Mouse (Mus musculus): Measurements from ENCODE around the gene 3425401B19Rik. TPM values are rescaled to one million over a fixed set of nuclear protein-coding genes. Genes with fewer than 3 reads are reported as not detected.

Gene 3425401B19Rik
- polyA plus RNA-seq (2014; fragmentation: Nextera tagmentation; extraction: Ambion mirVana): 0.18 and 0.22 TPM in 2 replicates

DNA sequence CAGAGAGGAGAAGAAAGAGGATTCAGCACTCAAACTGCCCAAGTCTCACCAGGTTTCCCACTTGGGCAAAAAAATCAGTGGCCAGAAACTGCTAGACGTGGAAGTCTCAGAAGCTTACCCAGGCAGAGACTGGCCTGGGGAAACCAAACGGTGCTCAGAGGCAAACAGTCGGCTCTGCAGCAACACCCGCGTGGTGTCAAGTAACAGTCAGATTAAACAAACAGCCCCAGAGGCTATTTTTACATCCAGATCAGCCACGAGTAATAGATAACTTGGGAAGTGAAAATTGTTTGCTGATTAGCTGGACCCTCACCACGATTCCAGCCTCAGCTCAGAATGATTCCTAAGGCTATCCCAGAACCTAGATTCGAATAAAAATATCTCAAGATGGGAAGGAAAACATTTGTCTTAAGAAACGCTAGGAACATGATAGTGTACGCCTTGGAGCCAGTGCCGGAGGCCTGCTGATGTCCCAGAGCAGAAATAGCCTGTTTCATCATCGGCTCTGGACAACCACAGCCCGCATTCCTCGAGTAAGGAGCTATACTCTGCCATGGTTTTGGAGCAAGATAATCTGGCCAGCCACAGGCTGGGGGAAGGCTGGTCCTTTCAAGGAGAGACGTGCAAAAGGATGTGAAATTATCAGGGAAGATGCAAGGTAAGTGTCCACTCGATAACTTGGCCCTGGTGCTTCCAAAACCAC lies at the start of gene 3425401B19Rik:
Gene 3425401B19Rik, minus strand, starts transcription at position 170 of the 703 bp plus-strand sequence.
- DNase-seq: peak; percentile 43
- WGBS: 23% methylated on average over 16 of the region's 16 CpGs
- no peak within 1 kb of the TSS for H3K9ac ChIP-seq
- 0 out of 2 replicates have a peak, but pooled peaks have one; percentile 45 for ATAC-seq (ENCODE audit: insufficient read depth)
- H3K4me2 ChIP-seq: peak within 1 kb of the TSS; percentile 31; the same call in 1 of the 2 replicates
- TF ChIP-seq CTCF (IDR thresholded peaks at IDR 0.05; ENCODE audit: low read depth): no peak
- H3K4me1 ChIP-seq (ENCODE audit: insufficient read depth): peaks cover 16% of the 10 kb centered on the region; the same call in 1 of the 2 replicates
- no peak within 1 kb of the TSS for H3K27ac ChIP-seq (ENCODE audit: low read depth)
- H3K9me3 ChIP-seq (ENCODE audit: low read depth, low read length): no peaks in the 10 kb centered on the region
- no peaks in the 10 kb centered on the region for H3K36me3 ChIP-seq (ENCODE audit: insufficient read depth)
- H3K27me3 ChIP-seq (ENCODE audit: insufficient read depth, low read length): no peaks in the 10 kb centered on the region
- H3K4me3 ChIP-seq (ENCODE audit: low read depth, low read length): peak within 1 kb of the TSS; percentile 9; the same call in 1 of the 2 replicates

DNA sequence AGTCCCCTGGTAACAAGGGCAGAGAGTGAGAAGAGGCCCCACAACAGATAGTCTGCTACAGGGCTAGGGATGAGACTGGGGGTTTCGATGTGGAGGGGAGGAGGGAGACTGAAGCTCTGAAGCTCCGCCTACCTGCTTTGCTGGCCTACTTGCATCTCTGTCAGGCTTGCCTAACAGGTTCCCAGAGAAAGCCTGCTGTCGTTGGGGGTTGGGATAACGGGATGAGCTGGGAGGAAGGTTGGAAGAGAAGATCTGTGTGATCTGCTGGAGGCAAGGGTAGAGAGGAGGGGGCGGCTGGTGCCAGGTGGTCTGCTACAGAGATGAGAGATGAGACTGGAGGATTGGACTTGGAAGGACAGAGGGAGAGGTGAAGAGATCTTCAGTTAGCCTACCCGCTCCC lies 47.9 kb upstream of the 3425401B19Rik start:
- Histone ChIP-seq H3K27me3 (ENCODE audit: insufficient read depth, low read length) (no peaks in the 10 kb centered on the region), H3K36me3 (ENCODE audit: insufficient read depth) (no peaks in the 10 kb centered on the region), H3K4me3 (ENCODE audit: low read depth, low read length) (no peak overlapping the region), H3K27ac (ENCODE audit: low read depth) (no peak overlapping the region), H3K4me1 (ENCODE audit: insufficient read depth) (no peaks in the 10 kb centered on the region), H3K9ac (no peak overlapping the region), H3K9me3 (ENCODE audit: low read depth, low read length) (no peaks in the 10 kb centered on the region), H3K4me2 (no peak overlapping the region)
- WGBS: 34% methylated on average over 6 of the region's 6 CpGs
- ATAC-seq (ENCODE audit: insufficient read depth): no peak
- no peak for DNase-seq
- TF ChIP-seq CTCF (IDR thresholded peaks at IDR 0.05; ENCODE audit: low read depth): no peak

DNA sequence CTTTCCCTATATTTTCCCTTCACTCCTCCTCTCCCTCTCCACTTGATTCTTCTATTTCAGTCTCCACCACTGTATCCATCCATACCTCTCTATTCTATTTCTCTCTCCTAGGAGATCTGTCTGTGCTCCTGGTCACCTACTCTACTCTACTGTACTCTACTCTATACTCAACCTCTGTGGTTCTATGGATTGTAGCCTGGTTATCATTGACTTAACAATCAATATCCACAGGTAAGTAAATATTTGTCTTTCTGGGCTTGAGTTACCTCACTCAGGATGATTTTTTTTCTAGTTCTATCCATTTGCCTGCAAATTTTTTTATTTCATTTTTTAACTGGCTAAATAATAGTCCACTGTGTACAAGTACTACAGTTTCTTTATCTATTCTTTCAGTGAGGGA lies 41.8 kb upstream of the 3425401B19Rik start:
- ATAC-seq (ENCODE audit: insufficient read depth) (no peak), DNase-seq (no peak)
- Histone ChIP-seq H3K9ac (no peak overlapping the region), H3K4me2 (no peak overlapping the region), H3K9me3 (ENCODE audit: low read depth, low read length) (no peaks in the 10 kb centered on the region), H3K36me3 (ENCODE audit: insufficient read depth) (no peaks in the 10 kb centered on the region), H3K4me1 (ENCODE audit: insufficient read depth) (no peaks in the 10 kb centered on the region), H3K27me3 (ENCODE audit: insufficient read depth, low read length) (no peaks in the 10 kb centered on the region), H3K27ac (ENCODE audit: low read depth) (no peak overlapping the region), H3K4me3 (ENCODE audit: low read depth, low read length) (no peak overlapping the region)
- no peak for TF ChIP-seq CTCF (IDR thresholded peaks at IDR 0.05; ENCODE audit: low read depth)

DNA sequence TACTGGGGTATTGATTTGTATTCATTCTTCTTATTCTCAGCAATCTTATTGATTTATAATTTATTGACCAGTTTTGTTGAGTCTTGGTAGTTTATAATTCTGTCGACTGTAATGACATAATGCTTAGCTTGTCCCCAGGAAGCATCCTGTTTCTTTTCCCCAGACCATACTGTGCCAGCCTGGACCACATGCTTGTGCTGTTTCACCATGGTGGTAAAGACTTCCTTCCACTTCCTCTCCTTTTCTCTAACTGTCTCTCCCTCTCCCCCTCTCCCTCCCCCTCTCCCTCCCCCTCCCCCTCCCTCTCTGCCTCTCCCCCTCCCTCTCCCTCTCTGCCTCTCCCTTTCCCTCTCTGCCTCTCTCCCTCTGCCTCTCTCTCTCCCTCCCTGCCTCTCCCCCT lies 36.4 kb upstream of the 3425401B19Rik start:
- no peak for TF ChIP-seq CTCF (IDR thresholded peaks at IDR 0.05; ENCODE audit: low read depth)
- no peak overlapping the region for H3K4me3 ChIP-seq (ENCODE audit: low read depth, low read length)
- H3K4me1 ChIP-seq (ENCODE audit: insufficient read depth): no peaks in the 10 kb centered on the region
- H3K36me3 ChIP-seq (ENCODE audit: insufficient read depth): no peaks in the 10 kb centered on the region
- no peak overlapping the region for H3K9ac ChIP-seq
- WGBS: 50% methylated on average over 1 of the region's 1 CpGs
- no peak overlapping the region for H3K4me2 ChIP-seq
- ATAC-seq (ENCODE audit: insufficient read depth) (no peak), DNase-seq (no peak)
- no peaks in the 10 kb centered on the region for H3K9me3 ChIP-seq (ENCODE audit: low read depth, low read length)
- H3K27me3 ChIP-seq (ENCODE audit: insufficient read depth, low read length): no peaks in the 10 kb centered on the region
- no peak overlapping the region for H3K27ac ChIP-seq (ENCODE audit: low read depth)

DNA sequence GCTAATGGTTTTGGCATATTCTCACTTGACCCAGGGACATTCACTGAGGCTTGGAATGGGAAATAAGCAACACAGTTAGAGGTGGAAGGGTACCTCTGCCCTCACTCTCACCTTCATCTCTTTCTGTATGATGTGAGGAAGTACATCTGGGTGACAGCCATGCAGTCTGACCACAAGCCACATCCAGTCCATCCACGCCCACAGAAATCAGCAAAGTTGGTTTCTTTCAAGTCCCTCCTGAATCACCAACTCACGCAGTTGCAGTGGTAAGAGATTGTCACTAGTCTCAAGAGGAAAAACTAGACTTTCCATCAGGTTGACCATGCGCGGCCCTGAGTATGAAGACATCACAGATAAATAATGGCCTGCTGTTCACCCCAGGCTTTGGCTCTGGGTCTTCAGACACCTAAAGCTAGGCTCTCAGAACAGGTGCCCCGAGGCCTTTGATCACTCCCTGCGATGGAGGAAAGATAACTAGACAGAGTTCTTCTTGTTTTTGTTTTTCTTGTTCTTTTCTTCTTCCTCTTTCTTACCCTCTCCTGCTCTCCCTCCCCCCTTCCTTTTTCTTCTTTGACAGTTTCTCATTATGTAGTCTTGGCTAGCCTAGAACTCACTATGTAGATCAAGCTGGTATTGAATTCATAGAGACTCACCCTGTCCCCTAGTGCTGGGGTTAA lies 31.8 kb upstream of the 3425401B19Rik start:
- no peaks in the 10 kb centered on the region for H3K36me3 ChIP-seq (ENCODE audit: insufficient read depth)
- WGBS: 80% methylated on average over 6 of the region's 6 CpGs
- H3K9me3 ChIP-seq (ENCODE audit: low read depth, low read length): no peaks in the 10 kb centered on the region
- H3K4me2 ChIP-seq: no peak overlapping the region
- no peaks in the 10 kb centered on the region for H3K27me3 ChIP-seq (ENCODE audit: insufficient read depth, low read length)
- no peak for TF ChIP-seq CTCF (IDR thresholded peaks at IDR 0.05; ENCODE audit: low read depth)
- H3K9ac ChIP-seq: no peak overlapping the region
- H3K27ac ChIP-seq (ENCODE audit: low read depth): no peak overlapping the region
- DNase-seq (no peak), ATAC-seq (ENCODE audit: insufficient read depth) (no peak)
- H3K4me3 ChIP-seq (ENCODE audit: low read depth, low read length): no peak overlapping the region
- H3K4me1 ChIP-seq (ENCODE audit: insufficient read depth): no peaks in the 10 kb centered on the region

DNA sequence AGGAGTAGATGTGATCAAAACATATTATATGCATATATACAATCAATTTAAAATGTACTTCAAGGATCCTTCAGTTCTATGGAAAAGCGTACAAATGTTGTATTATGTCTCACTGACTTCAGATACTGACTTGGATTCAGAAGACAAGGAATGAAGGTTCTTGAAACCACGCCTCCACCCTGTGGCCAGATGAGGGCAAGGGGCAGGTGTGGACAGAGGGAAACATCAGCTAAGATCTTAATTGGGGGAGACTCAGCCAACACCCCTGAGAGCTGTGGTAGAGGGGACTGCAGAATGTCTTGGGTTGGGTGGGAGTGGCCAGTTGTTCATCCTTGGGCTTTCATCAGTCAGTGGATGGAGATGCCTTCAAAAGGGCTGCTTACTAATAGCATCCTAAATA lies 30.4 kb upstream of the 3425401B19Rik start:
- H3K4me3 ChIP-seq (ENCODE audit: low read depth, low read length): no peak overlapping the region
- no peaks in the 10 kb centered on the region for H3K9me3 ChIP-seq (ENCODE audit: low read depth, low read length)
- no peaks in the 10 kb centered on the region for H3K27me3 ChIP-seq (ENCODE audit: insufficient read depth, low read length)
- no peak overlapping the region for H3K4me2 ChIP-seq
- H3K4me1 ChIP-seq (ENCODE audit: insufficient read depth): no peaks in the 10 kb centered on the region
- no peak overlapping the region for H3K27ac ChIP-seq (ENCODE audit: low read depth)
- no peak for DNase-seq
- TF ChIP-seq CTCF (IDR thresholded peaks at IDR 0.05; ENCODE audit: low read depth): no peak
- H3K36me3 ChIP-seq (ENCODE audit: insufficient read depth): no peaks in the 10 kb centered on the region
- 84% methylated on average over 2 of the region's 2 CpGs for WGBS
- no peak for ATAC-seq (ENCODE audit: insufficient read depth)
- H3K9ac ChIP-seq: no peak overlapping the region

DNA sequence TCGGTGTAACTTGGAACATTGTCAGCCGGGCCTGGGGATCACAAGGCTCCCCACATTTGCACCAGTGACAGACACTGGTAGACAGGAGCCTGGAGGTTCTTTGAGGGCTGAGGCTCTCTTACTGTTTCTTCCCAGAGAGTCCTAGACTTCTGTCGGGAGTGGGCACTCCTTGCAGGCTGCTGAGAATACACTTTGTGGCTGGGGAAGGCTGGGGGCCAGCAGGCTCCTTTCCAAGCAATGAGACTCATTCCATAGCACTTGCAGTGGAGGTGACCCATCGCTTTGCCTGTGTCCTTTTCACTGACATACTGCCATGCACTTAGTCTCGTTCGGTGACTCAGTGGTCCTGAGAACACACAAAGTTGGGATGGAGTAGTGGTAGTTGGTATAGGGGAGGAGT lies 30.0 kb upstream of the 3425401B19Rik start:
- Histone ChIP-seq H3K9me3 (ENCODE audit: low read depth, low read length) (no peaks in the 10 kb centered on the region), H3K27me3 (ENCODE audit: insufficient read depth, low read length) (no peaks in the 10 kb centered on the region), H3K9ac (no peak overlapping the region), H3K4me2 (no peak overlapping the region), H3K36me3 (ENCODE audit: insufficient read depth) (no peaks in the 10 kb centered on the region), H3K4me3 (ENCODE audit: low read depth, low read length) (no peak overlapping the region), H3K27ac (ENCODE audit: low read depth) (no peak overlapping the region), H3K4me1 (ENCODE audit: insufficient read depth) (no peaks in the 10 kb centered on the region)
- DNase-seq (no peak), ATAC-seq (ENCODE audit: insufficient read depth) (no peak)
- WGBS: 82% methylated on average over 6 of the region's 6 CpGs
- TF ChIP-seq CTCF (IDR thresholded peaks at IDR 0.05; ENCODE audit: low read depth): no peak

All from lung, embryonic 14.5 days (tissue).